Mouse (Mus musculus) forebrain, embryonic 10.5 days (tissue): Measurements from ENCODE around the gene Arid5b. TPM values are rescaled to one million over a fixed set of nuclear protein-coding genes. Genes with fewer than 3 reads are reported as not detected.

ENCODE experiments used
- DNase-seq: peaks from one replicate; pipeline ENCODE4 v3.0.0-alpha.2; 2017; ENCODE audit warnings: low spot score; ENCODE audit errors: extremely low spot score
- H3K27ac ChIP-seq: fragments of 300-500 bp; sonication (generic); 2 replicates; pipeline ENCODE4 v1.5.1; 2016; ENCODE audit warnings: mild to moderate bottlenecking
- H3K27me3 ChIP-seq: fragments of 300-500 bp; sonication (generic); 2 replicates; pipeline ENCODE4 v1.6.1; 2016; ENCODE audit warnings: mild to moderate bottlenecking; ENCODE audit not compliant: poor library complexity, severe bottlenecking
- H3K36me3 ChIP-seq: fragments of 300-500 bp; sonication (generic); replicated peaks from 2 replicates; pipeline ENCODE4 v1.6.1; 2016; ENCODE audit warnings: mild to moderate bottlenecking, moderate library complexity
- H3K4me1 ChIP-seq: fragments of 300-500 bp; sonication (generic); 2 replicates; pipeline ENCODE4 v1.6.1; 2016
- H3K4me3 ChIP-seq: fragments of 300-500 bp; sonication (generic); 2 replicates; pipeline ENCODE4 v1.5.1; 2016; ENCODE audit warnings: mild to moderate bottlenecking, moderate library complexity
- H3K9me3 ChIP-seq: fragments of 300-500 bp; sonication (generic); 2 replicates; pipeline ENCODE4 v1.6.1; 2016; ENCODE audit warnings: mild to moderate bottlenecking, moderate library complexity
- WGBS: fragments of 180-500 bp; shearing (Covaris S2); methylation state at CpG from one replicate; pipeline ENCODE4 v1.1.7; 2016; 5-methylcytosine and 5-hydroxymethylcytosine counted together
- polyA plus RNA-seq: library from polyadenylated mRNA; unstranded; fragments of >200 nt; fragmentation: Nextera tagmentation; extraction: Ambion mirVana; gene quantifications from 2 replicates; pipeline ENCODE4 v1.2.1, GENCODE M21; 2016

Gene Arid5b
- polyA plus RNA-seq, 1 experiment from 2014 or later = 10.5 TPM

- WGBS = 31% methylated on average over 3 of the region's 3 CpGs
- peaks cover 41% of the 10 kb centered on the region for H3K4me1 ChIP-seq
- no peak for DNase-seq
- no peaks in the 10 kb centered on the region for H3K36me3 ChIP-seq
- no peak overlapping the region for H3K27ac ChIP-seq
- H3K4me3 ChIP-seq = no peak overlapping the region; the same call in 1 of the 2 replicates
- H3K9me3 ChIP-seq = no peaks in the 10 kb centered on the region
- H3K27me3 ChIP-seq = peaks cover 20% of the 10 kb centered on the region
Observed at GRCm38 (mm10) chr10:68281775-68282106, 3.2 kb upstream of the Arid5b start.

- H3K4me3 ChIP-seq = 0 out of 2 replicates have a peak overlapping the region, but pooled peaks have one; percentile 75
- H3K4me1 ChIP-seq = peaks cover 47% of the 10 kb centered on the region
- H3K9me3 ChIP-seq = no peaks in the 10 kb centered on the region
- H3K27me3 ChIP-seq = peaks cover 20% of the 10 kb centered on the region
- H3K36me3 ChIP-seq = no peaks in the 10 kb centered on the region
- DNase-seq = no peak
- H3K27ac ChIP-seq = no peak overlapping the region
- WGBS = 37% methylated on average over 6 of the region's 6 CpGs
Observed at GRCm38 (mm10) chr10:68281076-68281774, 2.7 kb upstream of the Arid5b start.

GRCm38 (mm10) chr10:68279516-68280501, 1.3 kb upstream of the Arid5b start:
- H3K4me3 ChIP-seq = peak overlapping the region; percentile 75
- DNase-seq = peak; percentile 63
- under 1% methylated on average over 41 of the region's 41 CpGs for WGBS
- H3K36me3 ChIP-seq = no peaks in the 10 kb centered on the region
- no peaks in the 10 kb centered on the region for H3K9me3 ChIP-seq
- H3K27ac ChIP-seq = peak overlapping the region; percentile 88
- H3K27me3 ChIP-seq = peaks cover 20% of the 10 kb centered on the region
- H3K4me1 ChIP-seq = peaks cover 61% of the 10 kb centered on the region

GRCm38 (mm10) chr10:68277671-68278151, 829 bp downstream of the Arid5b start:
- Histone ChIP-seq H3K27ac (peak overlapping the region; percentile 88), H3K9me3 (no peaks in the 10 kb centered on the region), H3K4me1 (peaks cover 55% of the 10 kb centered on the region), H3K27me3 (peaks cover 20% of the 10 kb centered on the region), H3K36me3 (no peaks in the 10 kb centered on the region; the same call in 1 of the 2 replicates), H3K4me3 (peak overlapping the region; percentile 75)
- under 1% methylated on average over 15 of the region's 15 CpGs for WGBS
- peak; percentile 55 for DNase-seq

- Histone ChIP-seq H3K4me3 (peak overlapping the region; percentile 75), H3K27me3 (peaks cover 18% of the 10 kb centered on the region), H3K9me3 (no peaks in the 10 kb centered on the region), H3K4me1 (peaks cover 48% of the 10 kb centered on the region), H3K27ac (peak overlapping the region; percentile 89), H3K36me3 (no peaks in the 10 kb centered on the region; the same call in 1 of the 2 replicates)
- WGBS = 0% methylated on average over 34 of the region's 34 CpGs
- DNase-seq = peak; percentile 57
Observed at GRCm38 (mm10) chr10:68276976-68277441, 1.5 kb downstream of the Arid5b start.

GRCm38 (mm10) chr10:68276350-68276975, 2.1 kb downstream of the Arid5b start:
- WGBS = under 1% methylated on average over 28 of the region's 29 CpGs
- Histone ChIP-seq H3K27ac (peak overlapping the region; percentile 89), H3K4me3 (peak overlapping the region; percentile 75), H3K27me3 (peaks cover 12% of the 10 kb centered on the region), H3K9me3 (no peaks in the 10 kb centered on the region), H3K4me1 (peaks cover 43% of the 10 kb centered on the region), H3K36me3 (no peaks in the 10 kb centered on the region; the same call in 1 of the 2 replicates)
- DNase-seq = peak; percentile 80

- DNase-seq = peak; percentile 21
- Histone ChIP-seq H3K4me3 (peak overlapping the region; percentile 75; the same call in 1 of the 2 replicates), H3K4me1 (peaks cover 29% of the 10 kb centered on the region), H3K36me3 (no peaks in the 10 kb centered on the region; the same call in 1 of the 2 replicates), H3K9me3 (no peaks in the 10 kb centered on the region), H3K27ac (no peak overlapping the region), H3K27me3 (no peaks in the 10 kb centered on the region)
- WGBS = 27% methylated on average over 18 of the region's 18 CpGs
Observed at GRCm38 (mm10) chr10:68274900-68275760, 3.4 kb downstream of the Arid5b start.

- H3K4me3 ChIP-seq = no peak overlapping the region
- WGBS = 93% methylated on average over 10 of the region's 10 CpGs
Observed at GRCm38 (mm10) chr10:68269789-68270188, 8.8 kb downstream of the Arid5b start.

GRCm38 (mm10) chr10:68268629-68269028, 9.9 kb downstream of the Arid5b start:
- H3K9me3 ChIP-seq = no peaks in the 10 kb centered on the region
- no peak for DNase-seq
- no peaks in the 10 kb centered on the region for H3K27me3 ChIP-seq
- 84% methylated on average over 5 of the region's 5 CpGs for WGBS
- H3K4me3 ChIP-seq = no peak overlapping the region
- no peaks in the 10 kb centered on the region; the same call in 1 of the 2 replicates for H3K36me3 ChIP-seq
- H3K4me1 ChIP-seq = no peaks in the 10 kb centered on the region
- no peak overlapping the region for H3K27ac ChIP-seq

More at GRCm38 (mm10) chr10:68269789-68270188, 8.8 kb downstream of the Arid5b start:
- Histone ChIP-seq H3K9me3 (no peaks in the 10 kb centered on the region), H3K36me3 (no peaks in the 10 kb centered on the region; the same call in 1 of the 2 replicates), H3K27ac (no peak overlapping the region), H3K4me1 (peaks cover 1% of the 10 kb centered on the region; the same call in 1 of the 2 replicates), H3K27me3 (no peaks in the 10 kb centered on the region)
- no peak for DNase-seq

- H3K27me3 ChIP-seq = no peaks in the 10 kb centered on the region
- no peak for DNase-seq
- peaks cover 7% of the 10 kb centered on the region for H3K4me1 ChIP-seq
- H3K36me3 ChIP-seq = no peaks in the 10 kb centered on the region; the same call in 1 of the 2 replicates
- H3K4me3 ChIP-seq = no peak overlapping the region
- no peak overlapping the region for H3K27ac ChIP-seq
- 94% methylated on average over 10 of the region's 10 CpGs for WGBS
- no peaks in the 10 kb centered on the region for H3K9me3 ChIP-seq
Observed at GRCm38 (mm10) chr10:68263969-68264688, 14.4 kb downstream of the Arid5b start.
